Mouse (Mus musculus): Measurements from ENCODE around the gene Rere. TPM values are rescaled to one million over a fixed set of nuclear protein-coding genes. Genes with fewer than 3 reads are reported as not detected.
"Not testable (repeated sequence)": the region's sequence is repeated elsewhere in the genome, so short reads cannot be mapped to it uniquely, and the experiment has no call there.

The Rere gene
- total RNA-seq, 2 experiments from 2014 or later, result 98.6 to 106 TPM

- intact Hi-C loops (cut with DNase I), result not testable (repeated sequence)
These were observed 201.6 kb downstream of the Rere start for GRCm38 (mm10) chr4:150483081-150483480.

GRCm38 (mm10) chr4:150486097-150486496 lies 204.7 kb downstream of the Rere start:
- DNase-seq, result no peak

More at GRCm38 (mm10) chr4:150483081-150483480, 201.6 kb downstream of the Rere start:
- DNase-seq, result not testable (repeated sequence)

GRCm38 (mm10) chr4:150487109-150487508 lies 205.7 kb downstream of the Rere start:
- intact Hi-C loops (cut with DNase I), result no loop called here
- DNase-seq, result no peak

More at GRCm38 (mm10) chr4:150486097-150486496, 204.7 kb downstream of the Rere start:
- intact Hi-C loops (cut with DNase I), result no loop called here

- DNase-seq, result peak; percentile 70
- intact Hi-C loops (cut with DNase I), result no loop called here
These were observed 206.8 kb downstream of the Rere start for GRCm38 (mm10) chr4:150488096-150488748.

GRCm38 (mm10) chr4:150488767-150489166 lies 207.3 kb downstream of the Rere start:
- intact Hi-C loops (cut with DNase I), result no loop called here

GRCm38 (mm10) chr4:150490050-150490449 lies 208.6 kb downstream of the Rere start:
- DNase-seq, result no peak
- intact Hi-C loops (cut with DNase I), result no loop called here

More at GRCm38 (mm10) chr4:150488767-150489166, 207.3 kb downstream of the Rere start:
- DNase-seq, result no peak

- DNase-seq, result no peak
- intact Hi-C loops (cut with DNase I), result no loop called here
These were observed 210.3 kb downstream of the Rere start for GRCm38 (mm10) chr4:150491710-150492109.

GRCm38 (mm10) chr4:150493258-150493937 lies 212.0 kb downstream of the Rere start:
- DNase-seq, result no peak
- intact Hi-C loops (cut with DNase I), result no loop called here

GRCm38 (mm10) chr4:150493938-150494330 lies 212.5 kb downstream of the Rere start:
- DNase-seq; intact Hi-C loops (cut with DNase I): not testable (repeated sequence)

- intact Hi-C loops (cut with DNase I), result no loop called here
- DNase-seq, result no peak
These were observed 214.1 kb downstream of the Rere start for GRCm38 (mm10) chr4:150495568-150495967.

GRCm38 (mm10) chr4:150504304-150505021 lies 223.0 kb downstream of the Rere start:
- intact Hi-C loops (cut with DNase I), result no loop called here
- DNase-seq, result no peak

- intact Hi-C loops (cut with DNase I), result no loop called here
- no peak for DNase-seq
These were observed 227.7 kb downstream of the Rere start for GRCm38 (mm10) chr4:150509026-150509712.

- intact Hi-C loops (cut with DNase I), result no loop called here
- DNase-seq, result no peak
These were observed 228.6 kb downstream of the Rere start for GRCm38 (mm10) chr4:150510036-150510435.

GRCm38 (mm10) chr4:150513387-150513786 lies 231.9 kb downstream of the Rere start:
- intact Hi-C loops (cut with DNase I); DNase-seq: not testable (repeated sequence)

GRCm38 (mm10) chr4:150516201-150516600 lies 234.8 kb downstream of the Rere start:
- intact Hi-C loops (cut with DNase I), result no loop called here
- no peak for DNase-seq

GRCm38 (mm10) chr4:150517381-150517780 lies 235.9 kb downstream of the Rere start:
- no peak for DNase-seq
- intact Hi-C loops (cut with DNase I), result no loop called here

- intact Hi-C loops (cut with DNase I), result no loop called here
These were observed 237.4 kb downstream of the Rere start for GRCm38 (mm10) chr4:150518826-150519225.

GRCm38 (mm10) chr4:150520069-150520468 lies 238.6 kb downstream of the Rere start:
- intact Hi-C loops (cut with DNase I), result no loop called here
- DNase-seq, result no peak

More at GRCm38 (mm10) chr4:150518826-150519225, 237.4 kb downstream of the Rere start:
- no peak for DNase-seq

GRCm38 (mm10) chr4:150522425-150522824 lies 241.0 kb downstream of the Rere start:
- intact Hi-C loops (cut with DNase I), result no loop called here
- DNase-seq, result no peak

GRCm38 (mm10) chr4:150523351-150523750 lies 241.9 kb downstream of the Rere start:
- intact Hi-C loops (cut with DNase I), result no loop called here
- DNase-seq, result no peak

GRCm38 (mm10) chr4:150526269-150526668 lies 244.8 kb downstream of the Rere start:
- DNase-seq, result no peak
- intact Hi-C loops (cut with DNase I), result no loop called here

Data from left cerebral cortex, postnatal 4 days (tissue).